ENCODE assay signal across 11 mouse cellular contexts in the genomic region with DNA sequence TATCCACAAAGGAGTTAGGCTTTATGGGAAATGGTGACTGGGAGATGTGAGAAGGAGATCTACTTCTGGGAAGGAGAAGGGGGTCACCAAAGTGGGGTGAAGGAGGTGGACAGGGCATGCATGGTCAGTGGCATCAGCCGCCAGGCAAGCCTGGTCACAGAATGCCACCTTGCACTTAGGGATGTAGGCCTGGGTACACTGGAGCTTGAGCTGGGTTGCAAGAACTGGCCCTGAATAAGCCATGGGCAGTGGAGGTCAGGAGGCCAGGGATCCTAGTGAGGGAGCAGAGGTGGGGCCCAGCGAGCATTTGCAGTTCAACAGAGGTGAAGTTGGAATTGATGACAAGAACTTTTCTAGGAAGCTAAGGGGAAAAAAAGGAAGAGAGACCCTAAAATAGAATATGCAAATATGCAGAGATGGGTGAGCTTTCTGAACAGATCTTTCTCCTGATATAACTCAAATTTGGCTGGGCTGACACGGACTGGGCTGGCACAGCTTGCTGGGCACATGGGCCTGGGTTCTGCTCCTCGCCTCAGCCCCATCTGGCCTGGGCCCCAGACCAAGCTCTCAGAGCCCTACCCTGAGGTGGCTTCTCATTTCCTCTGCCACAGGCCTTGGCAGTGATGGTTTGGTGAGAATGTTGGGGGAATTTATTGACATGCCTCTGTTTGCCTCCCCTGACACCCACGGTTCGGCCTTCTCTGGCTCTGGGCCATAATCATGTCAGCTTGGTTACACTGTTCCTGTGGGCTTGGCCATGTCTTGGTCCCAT. TPM values are rescaled to one million over a fixed set of nuclear protein-coding genes. Genes with fewer than 3 reads are reported as not detected.
A peak's percentile ranks its signal among the peaks of the same experiment; 100 is the strongest.
DNase-seq lines count a peak whose midpoint lies in the region; ATAC-seq lines count a peak whose summit lies in the region.
"Had no signal": no experiment of that assay in that cellular context is flagged by ENCODE, and none has a peak within 500 bp of the region (broad histone marks: within the 10 kb centered on the region; RNA-seq: fewer than 3 reads in every experiment).

No protein-coding gene starts in this region.

- H3K9ac ChIP-seq in hindbrain, embryonic 16.5 days (ENCODE audit: low read depth, low read length): no peak overlapping the region
- H3K9ac ChIP-seq in hindbrain, embryonic 13.5 days: no peak overlapping the region
- no peak overlapping the region for H3K9ac ChIP-seq in intestine, embryonic 15.5 days
- H3K9ac ChIP-seq: hindbrain, embryonic 15.5 days; midbrain, embryonic 13.5 days had no signal

- H3K4me3 ChIP-seq in hindbrain, embryonic 16.5 days (ENCODE audit: low read length): no peak overlapping the region
- no peak overlapping the region for H3K4me3 ChIP-seq in hindbrain, embryonic 13.5 days
- H3K4me3 ChIP-seq in intestine, embryonic 15.5 days (replicated peaks): no peak overlapping the region
- H3K4me3 ChIP-seq: hindbrain, embryonic 15.5 days; midbrain, embryonic 13.5 days had no signal

- 71% methylated on average over 6 of the region's 6 CpGs for WGBS in hindbrain, embryonic 16.5 days
- 84% methylated on average over 6 of the region's 6 CpGs for WGBS in hindbrain, embryonic 13.5 days
- WGBS in intestine, embryonic 15.5 days: 67% methylated on average over 6 of the region's 6 CpGs

- ATAC-seq in hindbrain, embryonic 16.5 days: 0 out of 2 replicates have a peak, but pooled peaks have one; percentile 43
- no peak for ATAC-seq in hindbrain, embryonic 13.5 days (ENCODE audit: low FRiP score)
- no peak for ATAC-seq in intestine, embryonic 15.5 days
- no peak for ATAC-seq in monocyte, adult 5-6 weeks (replicated peaks; ENCODE audit: insufficient number of reproducible peaks, low FRiP score, low TSS enrichment, poor library complexity, severe bottlenecking)
- ATAC-seq: midbrain, embryonic 13.5 days had no signal

- intact Hi-C loops in left cerebral cortex, postnatal 4 days (cut with DNase I): no loop called here
- intact Hi-C loops in heart, postnatal 36 days (cut with DNase I): loop anchor here (10.0 kb wide), 1 partner anchor 272 kb away; a partner anchor contains a TSS

- peak; percentile 94 for DNase-seq in cerebellum, adult 11-12 months
- peak; percentile 50 to 60 for DNase-seq in frontal cortex, postnatal 10 days (ENCODE audit: low spot score in 2 of 2)
- peak; percentile 79 for DNase-seq in left cerebral cortex, postnatal 4 days
- DNase-seq in heart, postnatal 36 days: no peak
- DNase-seq: lung, adult 2 months had no signal

- H3K27me3 ChIP-seq in hindbrain, embryonic 16.5 days (replicated peaks; ENCODE audit: control insufficient read depth, insufficient read depth, low read length): no peaks in the 10 kb centered on the region
- 0 out of 2 replicates have a peak, but pooled peaks cover 9% of the 10 kb centered on the region for H3K27me3 ChIP-seq in hindbrain, embryonic 13.5 days
- H3K27me3 ChIP-seq in intestine, embryonic 15.5 days (replicated peaks): peaks cover 7% of the 10 kb centered on the region; the same call in 1 of the 2 replicates
- H3K27me3 ChIP-seq: hindbrain, embryonic 15.5 days; midbrain, embryonic 13.5 days had no signal

- H3K4me2 ChIP-seq in hindbrain, embryonic 16.5 days (ENCODE audit: low read length): no peak overlapping the region
- no peak overlapping the region for H3K4me2 ChIP-seq in hindbrain, embryonic 13.5 days
- no peak overlapping the region for H3K4me2 ChIP-seq in intestine, embryonic 15.5 days (replicated peaks)
- H3K4me2 ChIP-seq: hindbrain, embryonic 15.5 days; midbrain, embryonic 13.5 days had no signal

- no peaks in the 10 kb centered on the region for H3K4me1 ChIP-seq in hindbrain, embryonic 16.5 days (ENCODE audit: control insufficient read depth, insufficient read depth, low read depth, low read length)
- no peaks in the 10 kb centered on the region for H3K4me1 ChIP-seq in hindbrain, embryonic 13.5 days (replicated peaks)
- no peaks in the 10 kb centered on the region for H3K4me1 ChIP-seq in intestine, embryonic 15.5 days (replicated peaks)
- H3K4me1 ChIP-seq: midbrain, embryonic 13.5 days had no signal

- H3K9me3 ChIP-seq in hindbrain, embryonic 16.5 days (ENCODE audit: control insufficient read depth, low read length): no peaks in the 10 kb centered on the region
- no peaks in the 10 kb centered on the region for H3K9me3 ChIP-seq in hindbrain, embryonic 13.5 days
- H3K9me3 ChIP-seq in intestine, embryonic 15.5 days: no peaks in the 10 kb centered on the region
- H3K9me3 ChIP-seq: hindbrain, embryonic 15.5 days; midbrain, embryonic 13.5 days had no signal

- no peak overlapping the region for H3K27ac ChIP-seq in hindbrain, embryonic 16.5 days (ENCODE audit: low read depth, low read length)
- H3K27ac ChIP-seq in hindbrain, embryonic 13.5 days: no peak overlapping the region
- no peak overlapping the region for H3K27ac ChIP-seq in intestine, embryonic 15.5 days
- H3K27ac ChIP-seq: hindbrain, embryonic 15.5 days; midbrain, embryonic 13.5 days had no signal

- peaks cover 4% of the 10 kb centered on the region for H3K36me3 ChIP-seq in hindbrain, embryonic 16.5 days (ENCODE audit: control insufficient read depth, insufficient read depth, low read length)
- peaks cover 31% of the 10 kb centered on the region for H3K36me3 ChIP-seq in hindbrain, embryonic 13.5 days
- no peaks in the 10 kb centered on the region for H3K36me3 ChIP-seq in intestine, embryonic 15.5 days

RNA-seq across cellular contexts. Expression of a gene that starts 6.9 kb away (rescaled TPM):
- 2.1 and 2.9 TPM in 2 replicates for polyA plus RNA-seq in hindbrain, embryonic 16.5 days (2015; fragmentation: Nextera tagmentation; extraction: Ambion mirVana)
- 2.9 and 4.2 TPM in 2 replicates for polyA plus RNA-seq in hindbrain, embryonic 13.5 days (2015; fragmentation: Nextera tagmentation; extraction: Ambion mirVana)
- 100 to 1,000 TPM; 128 to 151 TPM for total RNA-seq in left cerebral cortex, postnatal 4 days (2021)
- polyA plus RNA-seq in intestine, embryonic 15.5 days (2015; fragmentation: Nextera tagmentation; extraction: Ambion mirVana): 0.58 and 0.89 TPM in 2 replicates
- total RNA-seq in heart, postnatal 36 days (2021): 10 to 100 TPM; 20.0 to 20.8 TPM
- 0.49 to 16.6 TPM (median 13.2 TPM) in 3 replicates for total RNA-seq in monocyte, adult 5-6 weeks (2017)

RNA-seq across cellular contexts. Expression of a gene that starts 22.2 kb away (rescaled TPM):
- polyA plus RNA-seq in hindbrain, embryonic 16.5 days (2015; fragmentation: Nextera tagmentation; extraction: Ambion mirVana): 169 and 177 TPM in 2 replicates
- 165 and 173 TPM in 2 replicates for polyA plus RNA-seq in hindbrain, embryonic 13.5 days (2015; fragmentation: Nextera tagmentation; extraction: Ambion mirVana)
- 10 to 100 TPM; 94.0 to 97.2 TPM for total RNA-seq in left cerebral cortex, postnatal 4 days (2021)
- 89.0 and 91.1 TPM in 2 replicates for polyA plus RNA-seq in intestine, embryonic 15.5 days (2015; fragmentation: Nextera tagmentation; extraction: Ambion mirVana)
- total RNA-seq in heart, postnatal 36 days (2021): 10 to 100 TPM; 78.9 to 82.4 TPM
- 10.9 to 35.9 TPM (median 17.3 TPM) in 3 replicates for total RNA-seq in monocyte, adult 5-6 weeks (2017)

Comparison
In these comparisons a context has a peak if more than half of its experiments do, and no peak if none do; other contexts are left out.
1. DNase-seq: peak in cerebellum, adult 11-12 months (single experiment), frontal cortex, postnatal 10 days (2 of 2) and left cerebral cortex, postnatal 4 days (single experiment); none in heart, postnatal 36 days (0 of 2).